Mouse (Mus musculus): ENCODE data around the gene Pde4d.

DNA sequence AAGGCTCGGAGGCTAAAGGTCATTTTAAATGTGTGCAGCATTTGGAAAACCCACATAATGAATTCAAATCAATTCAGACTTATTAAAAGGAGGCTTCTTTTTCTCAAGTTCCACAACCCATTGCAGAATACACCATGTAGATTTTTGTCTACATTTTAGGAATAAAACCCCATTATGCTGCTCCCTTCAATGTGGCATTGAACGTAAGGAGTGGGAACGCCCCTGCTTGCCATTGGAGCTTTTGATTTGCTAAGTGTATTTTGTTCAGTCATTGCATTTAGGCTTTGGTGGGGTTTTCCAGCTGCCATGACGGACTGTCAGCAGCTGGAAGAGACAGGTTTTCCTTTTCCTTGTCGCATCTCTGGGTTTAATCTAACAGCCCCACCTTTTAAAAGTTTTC is 1256.8 kb downstream of the Pde4d start:
- TF ChIP-seq POLR2AphosphoS5 (IDR thresholded peaks at IDR 0.05; ENCODE audit: borderline replicate concordance, low read depth, low read length) (no peak), USF1 (IDR thresholded peaks at IDR 0.05; ENCODE audit: low read depth, low read length) (no peak), USF2 (IDR thresholded peaks at IDR 0.05; ENCODE audit: borderline replicate concordance in 1 of 2, insufficient read depth in 1 of 2, low read depth in 1 of 2, low read length in 2 of 2) (no peak), POLR2A (IDR thresholded peaks at IDR 0.05; ENCODE audit: control insufficient read depth in 1 of 2, insufficient read depth in 1 of 2, low read depth in 1 of 2, low read length in 2 of 2, poor library complexity in 1 of 2) (no peak), CTCF (IDR thresholded peaks at IDR 0.05 in 2 of 3, conservative IDR thresholded peaks at IDR 0.05 in 1 of 3; ENCODE audit: control insufficient read depth in 1 of 3, insufficient read depth in 1 of 3, low read depth in 2 of 3, low read length in 3 of 3, poor library complexity in 1 of 3, severe bottlenecking in 1 of 3) (no peak), CHD2 (IDR thresholded peaks at IDR 0.05; ENCODE audit: low read length) (no peak), TAL1 (IDR thresholded peaks at IDR 0.05; ENCODE audit: low read length) (no peak), RAD21 (IDR thresholded peaks at IDR 0.05; ENCODE audit: low read depth, low read length) (no peak)

All from MEL (cell line).